Mouse (Mus musculus): ENCODE measurements around the gene Chrna10. TPM values are rescaled to one million over a fixed set of nuclear protein-coding genes. Genes with fewer than 3 reads are reported as not detected.
A peak's percentile ranks its signal among the peaks of the same experiment; 100 is the strongest.

Chrna10 gene
- total and polyA plus RNA-seq, 3 experiments, result not detected

DNA sequence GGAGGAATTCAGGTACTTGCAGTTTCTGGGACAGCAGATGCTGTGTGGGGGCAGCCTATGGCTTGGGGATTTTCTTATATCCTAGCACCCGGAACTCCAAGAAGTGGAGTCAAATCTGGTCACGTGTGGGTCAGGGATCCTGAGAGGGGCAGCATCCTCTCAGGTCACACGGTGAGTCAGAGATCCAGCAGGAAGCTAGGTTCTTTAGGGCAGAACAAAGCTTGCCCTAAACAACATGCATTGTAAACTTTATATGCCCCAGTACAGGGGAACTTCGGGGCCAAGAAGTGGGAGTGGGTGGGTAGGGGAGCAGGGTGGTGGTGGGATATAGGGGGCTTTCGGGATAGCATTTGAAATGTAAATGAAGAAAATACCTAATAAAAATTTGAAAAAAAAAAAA lies 15.8 kb downstream of the Chrna10 start:
- Histone ChIP-seq H3K9ac (ENCODE audit: control insufficient read depth, low read depth, low read length, poor library complexity, severe bottlenecking) (no peak overlapping the region), H3K36me3 (ENCODE audit: control insufficient read depth in 1 of 2, insufficient read depth in 2 of 2, low read length in 2 of 2) (peaks cover 0 to 3% of the 10 kb centered on the region in 2 experiments; a peak in 1 of 4 replicates), H3K79me2 (ENCODE audit: control insufficient read depth, insufficient read depth, low read length, poor library complexity) (no peaks in the 10 kb centered on the region), H3K4me3 (ENCODE audit: control insufficient read depth in 1 of 2, insufficient read depth in 1 of 2, low read depth in 2 of 2, low read length in 2 of 2) (no peak overlapping the region), H3K27me3 (ENCODE audit: control insufficient read depth in 1 of 2, insufficient read depth in 2 of 2, low read length in 2 of 2) (no peaks in the 10 kb centered on the region), H3K9me3 (replicated peaks; ENCODE audit: insufficient read depth, low read length) (no peaks in the 10 kb centered on the region), H3K27ac (ENCODE audit: control insufficient read depth, low read depth, low read length) (no peak overlapping the region), H3K4me1 (ENCODE audit: control insufficient read depth in 1 of 2, insufficient read depth in 2 of 2, low read length in 2 of 2) (peaks cover 6 to 9% of the 10 kb centered on the region in 2 experiments)
- TF ChIP-seq TCF12 (IDR thresholded peaks at IDR 0.05; ENCODE audit: low read depth, low read length), result no peak
- no peak for TF ChIP-seq ZKSCAN1 (IDR thresholded peaks at IDR 0.05; ENCODE audit: low read depth, low read length)
- no peak for TF ChIP-seq BHLHE40 (IDR thresholded peaks at IDR 0.05; ENCODE audit: borderline replicate concordance, low read depth, low read length)
- TF ChIP-seq MAX (IDR thresholded peaks at IDR 0.05; ENCODE audit: low read length), result no peak
- TF ChIP-seq ZNF384 (IDR thresholded peaks at IDR 0.05; ENCODE audit: low read depth, low read length), result no peak
- TF ChIP-seq E2F4 (IDR thresholded peaks at IDR 0.05; ENCODE audit: borderline replicate concordance, low read depth, low read length), result no peak
- no peak for TF ChIP-seq ZMIZ1 (IDR thresholded peaks at IDR 0.05; ENCODE audit: low read depth, low read length)
- no peak for TF ChIP-seq GATA1 (IDR thresholded peaks at IDR 0.05; ENCODE audit: low read depth, low read length)
- no peak for DNase-seq (ENCODE audit: low read depth, low spot score)

DNA sequence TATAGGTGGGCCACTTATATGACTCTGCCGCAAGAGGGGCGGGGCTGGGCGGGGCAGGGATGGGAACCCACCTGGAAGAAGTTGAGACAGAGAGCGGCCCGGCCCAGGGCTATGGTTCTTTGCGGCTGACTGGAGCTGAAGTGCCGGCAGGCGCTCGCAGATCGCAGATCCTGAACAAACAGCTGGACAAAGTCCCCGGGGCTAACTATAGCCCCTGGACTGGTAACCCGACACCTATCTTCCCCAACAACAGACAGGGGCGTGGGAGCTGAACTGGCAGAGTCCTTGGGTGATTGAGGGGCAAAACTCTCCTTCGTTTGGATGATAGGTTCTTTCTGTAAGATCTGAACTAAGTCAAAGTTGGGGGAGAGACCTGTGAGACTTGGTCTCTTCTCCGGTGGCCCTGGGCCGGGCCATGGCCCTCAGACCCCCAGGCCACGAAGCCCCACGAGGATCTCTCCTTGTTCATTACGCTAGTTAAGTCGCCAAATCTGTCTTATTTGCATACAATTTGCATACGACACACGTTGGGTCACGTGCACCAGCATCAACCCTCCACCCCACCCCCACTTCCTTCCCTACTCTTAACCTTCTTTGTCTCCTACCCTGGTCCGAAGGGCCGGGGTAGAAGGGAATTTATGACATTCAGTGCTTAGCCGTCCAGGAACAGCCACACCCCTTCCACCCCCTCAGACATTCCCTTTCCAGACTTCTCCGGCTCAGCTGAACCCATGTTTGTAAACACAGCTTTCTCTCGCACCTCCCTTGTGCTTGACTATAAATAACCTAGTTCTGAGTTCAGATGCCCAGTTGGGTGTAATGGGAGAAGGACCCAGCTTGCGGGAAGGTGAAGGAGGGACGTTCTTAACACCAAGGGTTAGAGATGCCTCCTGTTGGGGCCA lies 16.6 kb downstream of the Chrna10 start:
- H3K27ac ChIP-seq (ENCODE audit: control insufficient read depth, low read depth, low read length), result no peak overlapping the region
- TF ChIP-seq JUND (IDR thresholded peaks at IDR 0.05; ENCODE audit: low read depth, low read length) (no peak), POLR2AphosphoS5 (IDR thresholded peaks at IDR 0.05; ENCODE audit: borderline replicate concordance, low read depth, low read length) (no peak), MAX (IDR thresholded peaks at IDR 0.05; ENCODE audit: low read length) (no peak), SMC3 (IDR thresholded peaks at IDR 0.05; ENCODE audit: low read depth, low read length) (no peak), NRF1 (IDR thresholded peaks at IDR 0.05; ENCODE audit: insufficient read depth, low read depth, low read length, poor library complexity, severe bottlenecking) (no peak), RAD21 (IDR thresholded peaks at IDR 0.05; ENCODE audit: low read depth, low read length) (no peak), USF1 (IDR thresholded peaks at IDR 0.05; ENCODE audit: low read depth, low read length) (peak; percentile 60; the same call in 1 of the 2 replicates), HCFC1 (IDR thresholded peaks at IDR 0.05; ENCODE audit: low read depth, low read length) (no peak), ZKSCAN1 (IDR thresholded peaks at IDR 0.05; ENCODE audit: low read depth, low read length) (no peak)
- no peak overlapping the region for H3K4me3 ChIP-seq (ENCODE audit: control insufficient read depth in 1 of 2, insufficient read depth in 1 of 2, low read depth in 2 of 2, low read length in 2 of 2)
- DNase-seq (ENCODE audit: low read depth, low spot score), result no peak
- peaks cover 6 to 9% of the 10 kb centered on the region in 2 experiments for H3K4me1 ChIP-seq (ENCODE audit: control insufficient read depth in 1 of 2, insufficient read depth in 2 of 2, low read length in 2 of 2)
- no peak overlapping the region for H3K9ac ChIP-seq (ENCODE audit: control insufficient read depth, low read depth, low read length, poor library complexity, severe bottlenecking)
- no peaks in the 10 kb centered on the region for H3K79me2 ChIP-seq (ENCODE audit: control insufficient read depth, insufficient read depth, low read length, poor library complexity)
- no peaks in the 10 kb centered on the region for H3K27me3 ChIP-seq (ENCODE audit: control insufficient read depth in 1 of 2, insufficient read depth in 2 of 2, low read length in 2 of 2)
- peaks cover 0 to 3% of the 10 kb centered on the region in 2 experiments; a peak in 1 of 4 replicates for H3K36me3 ChIP-seq (ENCODE audit: control insufficient read depth in 1 of 2, insufficient read depth in 2 of 2, low read length in 2 of 2)
- no peaks in the 10 kb centered on the region for H3K9me3 ChIP-seq (replicated peaks; ENCODE audit: insufficient read depth, low read length)
